Mouse (Mus musculus) urinary bladder, postnatal 14 days (tissue): ENCODE measurements around the gene Gm21663.
"Not testable (repeated sequence)": the region's sequence is repeated elsewhere in the genome, so short reads cannot be mapped to it uniquely, and the experiment has no call there.

Experiments
- DNase-seq: peaks from one replicate; pipeline ENCODE4 v3.0.0; 2021; ENCODE audit warnings: low spot score

Gm21663 gene

DNA sequence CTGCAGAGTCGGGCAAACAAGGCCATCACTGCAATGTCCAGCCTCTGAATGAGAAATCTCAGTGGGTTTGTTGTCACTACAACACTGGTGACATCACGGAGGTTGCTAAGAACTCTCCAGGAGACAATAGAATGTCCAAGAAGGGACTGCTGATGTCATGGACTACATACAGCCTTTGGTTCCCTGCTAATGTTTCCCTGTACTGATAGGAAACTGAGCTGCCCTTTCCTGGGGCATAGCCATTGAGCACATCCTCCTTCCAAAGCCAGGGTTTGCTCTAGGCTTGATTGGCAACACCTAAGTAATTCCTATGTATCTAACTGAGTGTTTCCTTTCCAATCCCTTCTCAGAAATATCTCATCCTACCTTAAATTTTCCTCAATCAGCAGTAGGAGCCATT lies at the start of gene Gm21663:
TSS of gene Gm21663 (minus strand) at position 101 of the 400 bp plus-strand sequence.
- DNase-seq: not testable (repeated sequence)

DNA sequence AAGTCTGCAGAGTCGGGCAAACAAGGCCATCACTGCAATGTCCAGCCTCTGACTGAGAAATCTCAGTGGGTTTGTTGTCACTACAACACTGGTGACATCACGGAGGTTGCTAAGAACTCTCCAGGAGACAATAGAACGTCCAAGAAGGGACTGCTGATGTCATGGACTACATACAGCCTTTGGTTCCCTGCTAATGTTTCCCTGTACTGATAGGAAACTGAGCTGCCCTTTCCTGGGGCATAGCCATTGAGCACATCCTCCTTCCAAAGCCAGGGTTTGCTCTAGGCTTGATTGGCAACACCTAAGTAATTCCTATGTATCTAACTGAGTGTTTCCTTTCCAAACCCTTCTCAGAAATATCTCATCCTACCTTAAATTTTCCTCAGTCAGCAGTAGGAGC lies 46.4 kb upstream of the Gm21663 start, which contains the start of gene Gm21698:
TSS of gene Gm21698 (minus strand) at position 101 of the 400 bp plus-strand sequence.
- DNase-seq: not testable (repeated sequence)

DNA sequence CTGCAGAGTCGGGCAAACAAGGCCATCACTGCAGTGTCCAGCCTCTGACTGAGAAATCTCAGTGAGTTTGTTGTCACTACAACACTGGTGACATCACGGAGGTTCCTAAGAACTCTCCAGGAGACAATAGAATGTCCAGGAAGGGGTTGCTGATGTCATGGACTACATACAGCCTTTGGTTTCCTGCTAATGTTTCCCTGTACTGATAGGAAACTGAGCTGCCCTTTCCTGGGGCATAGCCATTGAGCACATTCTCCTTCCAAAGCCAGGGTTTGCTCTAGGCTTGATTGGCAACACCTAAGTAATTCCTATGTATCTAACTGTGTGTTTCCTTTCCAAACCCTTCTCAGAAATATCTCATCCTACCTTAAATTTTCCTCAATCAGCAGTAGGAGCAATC lies 30.4 kb upstream of the Gm21663 start, which contains the start of gene Gm21680:
TSS of gene Gm21680 (minus strand) at position 101 of the 400 bp plus-strand sequence.
- not testable (repeated sequence) for DNase-seq

DNA sequence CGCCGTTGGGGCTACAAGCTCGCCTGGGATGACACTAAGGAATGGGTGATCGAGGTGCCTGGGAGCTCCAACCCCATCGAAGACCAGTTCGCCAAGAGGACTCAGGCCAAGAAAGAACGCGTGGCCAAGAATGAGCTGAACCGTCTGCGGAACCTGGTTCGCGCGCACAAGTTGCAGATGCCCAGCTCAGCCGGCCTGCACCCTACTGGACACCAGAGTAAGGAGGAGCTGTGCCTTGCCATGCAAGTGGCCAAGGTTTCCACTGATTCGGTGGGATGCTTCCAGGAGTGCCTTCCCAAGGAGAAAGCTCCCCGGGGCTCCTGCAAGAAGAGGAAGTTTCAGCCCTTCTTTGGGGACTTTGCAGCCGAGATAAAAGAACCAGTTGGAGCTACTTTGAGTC lies 14.9 kb upstream of the Gm21663 start:
- not testable (repeated sequence) for DNase-seq

DNA sequence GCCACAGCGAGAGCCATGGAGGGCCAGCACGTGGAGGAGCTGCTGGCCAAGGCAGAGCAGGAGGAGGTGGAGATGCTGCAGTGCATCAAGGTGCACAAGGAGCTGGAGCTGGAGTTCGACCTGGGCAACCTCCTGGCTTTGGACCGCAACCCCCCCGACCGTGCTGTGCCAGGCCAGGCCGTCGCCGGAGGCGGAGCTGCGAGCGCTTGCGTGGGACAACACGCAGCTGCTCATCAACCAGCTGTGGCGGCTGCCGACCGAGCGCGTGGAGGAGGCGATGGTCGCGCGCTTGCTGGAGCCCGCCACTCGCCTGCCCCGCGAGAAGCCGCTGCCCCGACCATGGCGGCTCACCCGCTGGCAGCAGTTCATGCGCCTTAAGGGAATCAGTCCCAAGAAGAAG lies 14.4 kb upstream of the Gm21663 start:
- not testable (repeated sequence) for DNase-seq

DNA sequence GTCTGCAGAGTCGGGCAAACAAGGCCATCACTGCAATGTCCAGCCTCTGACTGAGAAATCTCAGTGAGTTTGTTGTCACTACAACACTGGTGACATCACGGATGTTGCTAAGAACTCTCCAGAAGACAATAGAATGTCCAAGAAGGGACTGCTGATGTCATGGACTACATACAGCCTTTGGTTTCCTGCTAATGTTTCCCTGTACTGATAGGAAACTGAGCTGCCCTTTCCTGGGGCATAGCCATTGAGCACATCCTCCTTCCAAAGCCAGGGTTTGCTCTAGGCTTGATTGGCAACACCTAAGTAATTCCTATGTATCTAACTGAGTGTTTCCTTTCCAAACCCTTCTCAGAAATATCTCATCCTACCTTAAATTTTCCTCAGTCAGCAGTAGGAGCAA lies 12.1 kb upstream of the Gm21663 start, which contains the start of gene Gm21671:
TSS of gene Gm21671 (minus strand) at position 101 of the 400 bp plus-strand sequence.
- not testable (repeated sequence) for DNase-seq

DNA sequence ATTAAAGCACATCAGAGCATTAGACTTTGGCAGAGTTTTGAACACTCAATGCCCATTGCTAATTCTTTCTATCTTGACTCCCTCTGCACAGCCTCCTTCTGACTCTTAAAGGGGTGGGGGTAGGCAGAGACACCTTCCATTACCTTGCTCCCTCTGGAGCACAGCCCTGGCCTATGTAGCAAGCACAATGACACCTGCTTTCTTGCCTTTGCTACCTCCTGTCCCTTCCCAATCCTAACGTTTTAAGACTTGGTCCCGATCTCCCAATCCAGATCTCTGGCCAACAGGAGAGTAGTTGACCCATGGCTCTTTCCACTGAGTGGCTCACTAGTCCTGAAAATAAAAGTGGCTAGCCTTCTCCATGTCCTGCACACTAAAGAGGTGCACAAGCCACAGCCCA lies 3.2 kb upstream of the Gm21663 start:
- DNase-seq: not testable (repeated sequence)

DNA sequence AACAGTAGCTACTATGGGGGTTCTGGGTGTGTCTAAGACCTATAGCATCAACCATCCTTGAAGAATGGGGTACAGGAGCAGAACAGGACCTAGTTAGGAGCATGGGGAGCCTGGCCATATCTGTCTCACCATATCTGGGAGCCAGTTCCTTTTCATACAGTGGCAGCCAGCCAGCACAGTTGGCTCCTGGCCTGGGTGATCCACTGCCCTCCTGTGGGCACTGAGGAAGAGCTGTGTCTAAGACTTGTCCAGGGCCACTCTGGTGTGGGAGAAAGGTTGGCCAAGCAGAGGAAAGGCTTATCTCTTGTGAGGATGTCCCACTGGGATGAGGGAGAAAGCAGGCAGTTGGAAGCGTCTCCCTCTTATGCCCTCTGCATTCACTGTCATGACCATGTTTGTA lies 50.9 kb downstream of the Gm21663 start:
- peak; percentile 42 for DNase-seq

DNA sequence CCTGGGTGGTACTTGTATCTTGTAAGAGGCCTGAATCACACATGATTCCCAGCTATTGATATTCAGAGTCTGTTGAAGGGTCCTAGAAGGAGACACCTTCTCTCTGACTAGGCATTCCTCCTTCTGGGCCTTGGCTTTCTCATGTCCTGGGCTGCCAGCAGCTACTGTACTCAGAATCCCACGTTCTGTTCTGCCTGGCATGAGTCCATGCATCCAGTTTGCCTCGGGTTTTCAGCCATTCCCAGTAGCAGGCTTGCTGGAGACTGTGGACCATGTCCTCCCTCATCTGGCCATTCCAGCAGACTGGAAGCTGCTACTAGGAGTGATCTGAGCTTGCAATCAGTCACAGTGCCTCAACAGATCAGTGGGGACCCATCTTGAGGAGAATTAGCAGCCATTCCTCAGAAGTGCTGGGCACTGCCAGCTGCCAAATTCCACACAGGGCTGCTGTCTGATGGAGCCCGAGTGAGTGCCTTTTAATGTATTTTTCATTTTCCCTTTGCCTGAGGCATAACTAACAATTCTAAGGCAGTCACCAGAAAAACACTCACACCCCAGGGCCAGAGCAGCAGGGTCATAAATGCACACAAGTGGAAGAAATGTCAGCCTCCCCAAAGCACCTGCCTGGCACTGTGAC lies 52.3 kb downstream of the Gm21663 start:
- no peak for DNase-seq

DNA sequence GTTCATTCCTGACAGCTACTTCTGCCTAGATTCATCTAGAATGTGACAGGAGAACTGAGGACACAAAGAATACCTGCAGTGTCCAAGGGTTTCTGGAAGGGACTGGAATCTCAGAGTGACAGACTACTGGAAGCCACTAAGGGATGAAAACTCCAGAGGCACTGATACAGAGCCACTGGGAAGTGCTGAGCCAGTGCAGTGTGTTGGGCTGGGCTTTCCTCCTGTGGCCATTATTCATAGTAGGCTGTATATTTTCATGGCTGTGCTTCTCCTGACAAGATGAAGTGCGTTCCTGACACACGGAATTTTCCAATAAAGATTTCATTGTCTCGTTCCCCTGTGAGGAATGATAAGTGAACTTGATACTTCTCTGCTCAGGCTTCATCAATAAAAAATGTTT lies 55.5 kb downstream of the Gm21663 start:
- no peak for DNase-seq
